Mouse (Mus musculus): ENCODE data around the gene Fpgs.

The Fpgs gene

DNA sequence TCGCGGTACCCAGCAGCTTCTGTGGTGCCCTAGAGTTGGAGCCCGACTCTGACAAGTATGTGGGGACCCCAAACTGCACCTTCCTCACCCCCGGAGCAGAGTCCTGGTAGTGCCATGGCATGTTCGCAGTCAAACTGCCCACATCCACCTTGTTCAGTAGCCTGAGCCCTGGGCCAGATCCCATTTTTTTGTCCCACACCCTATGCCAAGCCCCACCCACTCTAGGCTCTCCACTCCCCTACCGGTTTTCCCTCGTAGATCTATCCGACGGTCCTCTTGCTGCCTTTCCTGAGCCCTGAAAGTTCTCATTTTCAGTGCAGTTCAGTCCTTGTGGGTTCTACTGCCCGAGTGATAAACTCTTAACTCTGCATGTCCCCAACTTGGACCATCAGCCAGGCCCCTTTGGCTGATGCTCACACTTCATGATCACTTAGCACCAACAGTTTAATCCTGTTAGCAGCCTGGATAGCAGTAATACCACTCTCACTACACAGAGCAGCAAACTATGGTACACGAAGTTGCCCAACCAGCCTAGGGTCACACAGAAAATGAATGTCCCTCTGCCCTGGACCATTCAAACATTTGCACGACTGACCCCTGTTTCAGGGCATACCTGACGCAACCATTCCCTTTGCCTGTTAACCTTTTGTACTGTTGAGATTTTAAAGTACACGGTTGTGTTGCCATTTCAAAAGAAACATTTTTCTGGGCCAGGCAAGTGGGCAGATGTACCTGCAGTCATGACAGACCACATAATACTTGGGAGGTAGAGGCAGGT is 2.8 kb downstream of the Fpgs start:
- no peak for DNase-seq (ENCODE audit: low spot score)

DNA sequence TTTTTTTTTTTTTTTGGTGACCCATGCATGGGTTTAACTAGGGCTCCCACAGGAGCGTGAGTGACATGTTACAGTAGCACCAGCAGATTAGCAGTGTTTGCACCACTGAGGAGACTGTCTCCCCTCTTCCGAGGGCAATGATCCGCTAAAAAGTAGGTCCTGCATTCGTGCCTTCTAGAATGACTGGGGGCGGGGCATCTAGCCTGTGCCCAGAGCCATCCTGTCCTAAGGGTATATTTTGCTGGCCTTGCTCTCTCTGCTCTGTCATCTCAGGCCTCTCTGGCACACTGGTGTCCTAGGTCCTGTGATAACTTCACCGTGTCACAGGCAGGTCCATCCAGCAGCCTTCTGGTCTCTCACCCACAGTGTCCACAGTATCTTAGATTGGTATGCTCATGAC is 4.3 kb downstream of the Fpgs start:
- no peak for DNase-seq (ENCODE audit: low spot score)

- DNase-seq (ENCODE audit: low spot score), result no peak
Measured at GRCm38 (mm10) chr2:32694691-32695090, 9.3 kb downstream of the Fpgs start.

- peak; percentile 99 for DNase-seq (ENCODE audit: low spot score)
Measured at GRCm38 (mm10) chr2:32693823-32694411, 10.0 kb downstream of the Fpgs start.

DNA sequence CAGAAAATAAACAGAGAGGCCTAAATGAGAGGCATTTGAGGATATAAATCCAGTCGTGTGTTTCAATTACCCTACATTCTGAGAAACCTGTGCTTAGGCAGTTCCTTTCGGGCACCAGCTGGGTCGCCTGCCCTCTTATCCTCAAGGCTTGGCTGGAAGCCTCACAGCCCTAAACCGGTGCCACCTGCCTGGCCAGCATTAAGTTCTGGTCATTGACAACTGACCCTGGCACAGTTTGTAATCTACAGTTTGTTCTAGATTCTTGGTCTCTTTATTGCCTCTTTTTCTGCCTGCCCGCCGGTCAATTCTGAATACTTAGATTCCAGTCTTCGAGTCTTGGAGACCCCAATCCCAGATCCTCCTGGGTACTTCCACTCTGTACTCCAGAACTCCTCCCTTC is 10.7 kb downstream of the Fpgs start:
- DNase-seq (ENCODE audit: low spot score), result no peak

DNA sequence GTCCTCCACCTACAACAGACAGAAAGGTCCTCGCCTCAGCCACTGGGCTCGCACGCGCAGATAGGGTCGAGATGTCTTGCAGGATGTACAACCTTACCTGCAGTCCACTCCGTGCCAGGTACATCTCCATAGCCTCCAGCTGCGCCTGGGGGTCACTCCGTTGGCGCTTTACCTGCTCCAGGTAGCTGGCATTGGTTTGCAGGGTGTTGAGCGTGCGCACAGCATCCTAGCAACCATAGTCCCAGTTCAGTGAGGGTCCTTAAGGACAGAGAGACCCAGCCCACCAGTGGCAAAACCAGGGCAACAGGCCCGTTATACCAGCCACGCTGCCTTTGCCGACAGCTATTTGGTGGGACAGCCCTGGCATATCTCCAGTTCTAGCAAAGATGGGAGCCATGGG is 11.4 kb downstream of the Fpgs start:
- DNase-seq (ENCODE audit: low spot score), result no peak

DNA sequence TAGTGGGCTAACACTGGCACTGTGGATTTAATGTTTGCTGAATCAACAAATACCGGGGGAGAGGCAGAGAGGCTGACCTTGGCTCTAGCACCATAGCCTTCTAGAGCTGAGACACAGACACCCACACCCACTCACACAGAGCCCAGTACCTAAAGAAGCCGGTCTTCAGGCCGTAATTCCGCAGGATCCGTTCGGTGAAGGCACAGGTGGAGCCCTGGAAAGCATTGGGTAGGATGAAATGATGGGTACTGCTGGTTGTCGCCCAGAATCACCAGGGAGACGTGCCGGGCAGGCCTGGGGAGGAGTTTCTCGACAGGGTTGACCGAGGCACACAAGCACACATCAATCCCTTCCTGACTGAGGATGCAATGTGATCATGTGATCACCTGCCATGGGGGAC is 12.9 kb downstream of the Fpgs start:
- no peak for DNase-seq (ENCODE audit: low spot score)

GRCm38 (mm10) chr2:32689420-32689819 is 14.5 kb downstream of the Fpgs start:
- peak; percentile 95 for DNase-seq (ENCODE audit: low spot score)

GRCm38 (mm10) chr2:32687562-32687961 is 16.4 kb downstream of the Fpgs start:
- no peak for DNase-seq (ENCODE audit: low spot score)

DNA sequence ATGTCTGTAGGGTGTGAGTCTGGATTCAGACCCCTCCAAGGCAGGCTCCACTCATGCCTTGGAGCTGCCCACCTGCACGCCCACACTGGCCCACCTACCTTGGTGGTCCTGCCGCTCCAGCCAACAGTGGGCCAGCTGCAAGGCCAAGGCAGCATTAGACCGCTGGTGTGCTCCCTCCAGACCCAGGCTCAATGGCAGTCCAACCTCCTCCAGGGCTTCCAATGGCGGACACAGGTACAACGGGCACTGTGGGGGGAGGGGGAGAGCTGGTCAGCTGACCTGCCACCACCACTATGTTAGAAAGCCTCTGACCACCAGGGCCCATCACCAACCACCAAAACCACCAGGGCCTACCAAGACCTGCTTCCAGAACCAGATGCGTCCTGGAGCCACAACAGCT is 17.3 kb downstream of the Fpgs start:
- DNase-seq (ENCODE audit: low spot score), result no peak

DNA sequence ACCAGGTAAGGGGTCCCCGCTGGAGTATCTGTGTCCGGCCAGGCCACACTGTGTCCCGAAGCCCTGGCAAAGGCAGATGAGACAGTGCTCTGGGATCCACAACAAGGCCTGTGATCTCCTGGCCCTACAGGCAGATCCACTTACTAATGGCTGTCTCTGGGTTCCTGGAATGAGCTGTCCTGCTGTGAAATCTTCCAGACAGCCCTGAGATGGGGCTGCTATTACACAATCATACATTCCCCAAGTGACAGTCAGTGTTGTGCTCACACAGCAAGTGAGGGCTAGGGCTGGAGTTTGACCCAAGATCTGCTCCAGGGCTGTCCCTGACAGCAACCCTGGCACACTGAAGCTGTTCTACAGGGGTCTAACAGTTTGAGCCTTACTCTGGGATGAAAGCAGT is 18.1 kb downstream of the Fpgs start:
- peak; percentile 48 for DNase-seq (ENCODE audit: low spot score)

- DNase-seq (ENCODE audit: low spot score), result no peak
Measured at GRCm38 (mm10) chr2:32684681-32685428, 19.1 kb downstream of the Fpgs start.

GRCm38 (mm10) chr2:32683701-32684100 is 20.2 kb downstream of the Fpgs start:
- no peak for DNase-seq (ENCODE audit: low spot score)

GRCm38 (mm10) chr2:32682721-32683417 is 21.1 kb downstream of the Fpgs start:
- no peak for DNase-seq (ENCODE audit: low spot score)

- DNase-seq (ENCODE audit: low spot score), result no peak
Measured at GRCm38 (mm10) chr2:32681754-32682153, 22.2 kb downstream of the Fpgs start.

GRCm38 (mm10) chr2:32680961-32681650 is 22.8 kb downstream of the Fpgs start:
- no peak for DNase-seq (ENCODE audit: low spot score)

DNA sequence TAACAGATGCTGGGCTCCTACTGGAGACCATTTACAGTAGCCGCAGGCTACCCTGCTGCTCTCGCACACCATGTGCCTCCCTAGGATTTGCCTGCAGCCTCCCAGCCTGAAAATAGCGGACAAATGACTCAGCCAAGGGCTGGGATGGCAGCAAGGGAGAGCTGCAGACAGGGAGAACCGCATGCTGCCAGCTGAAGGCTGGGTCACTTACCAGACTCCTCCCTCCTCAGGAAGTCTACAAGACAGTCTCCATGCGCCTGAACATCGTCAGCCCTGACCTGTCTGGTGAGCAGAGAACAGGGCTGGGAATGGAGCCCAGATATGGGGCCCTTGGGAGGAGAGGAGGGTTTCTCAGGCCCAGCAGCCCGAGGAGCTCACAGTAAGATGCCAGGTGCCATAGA is 23.9 kb downstream of the Fpgs start:
- DNase-seq (ENCODE audit: low spot score), result peak; percentile 78

- DNase-seq (ENCODE audit: low spot score), result no peak
Measured at GRCm38 (mm10) chr2:32677683-32678082, 26.3 kb downstream of the Fpgs start.

- no peak for DNase-seq (ENCODE audit: low spot score)
Measured at GRCm38 (mm10) chr2:32676821-32677220, 27.1 kb downstream of the Fpgs start.

- DNase-seq (ENCODE audit: low spot score), result no peak
Measured at GRCm38 (mm10) chr2:32673176-32673917, 30.6 kb downstream of the Fpgs start.

- DNase-seq (ENCODE audit: low spot score), result no peak
Measured at GRCm38 (mm10) chr2:32671907-32672595, 31.9 kb downstream of the Fpgs start.

Data from adipocyte (in vitro differentiated cells).